Mouse (Mus musculus): ENCODE measurements around the gene Magi1.

The Magi1 gene

DNA sequence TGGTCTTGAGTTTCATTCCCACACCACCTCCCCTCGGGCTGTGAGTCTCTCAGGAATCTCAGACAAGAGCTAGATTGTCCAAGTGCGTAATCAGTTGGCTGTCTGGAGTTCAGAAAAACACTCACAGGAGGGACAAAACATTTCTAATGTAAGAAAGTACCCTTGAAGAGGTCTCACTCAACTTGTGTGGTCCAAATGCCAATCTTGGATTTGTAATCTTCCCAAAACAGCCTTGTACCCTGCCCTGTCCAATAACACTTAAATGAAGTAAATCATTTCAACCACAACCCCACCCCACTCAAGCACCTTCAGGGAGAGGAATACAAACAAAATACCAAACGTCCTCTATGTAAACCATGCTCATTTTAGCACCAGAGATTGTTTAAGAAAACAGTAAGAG lies 82.8 kb downstream of the Magi1 start:
- no peak for DNase-seq

DNA sequence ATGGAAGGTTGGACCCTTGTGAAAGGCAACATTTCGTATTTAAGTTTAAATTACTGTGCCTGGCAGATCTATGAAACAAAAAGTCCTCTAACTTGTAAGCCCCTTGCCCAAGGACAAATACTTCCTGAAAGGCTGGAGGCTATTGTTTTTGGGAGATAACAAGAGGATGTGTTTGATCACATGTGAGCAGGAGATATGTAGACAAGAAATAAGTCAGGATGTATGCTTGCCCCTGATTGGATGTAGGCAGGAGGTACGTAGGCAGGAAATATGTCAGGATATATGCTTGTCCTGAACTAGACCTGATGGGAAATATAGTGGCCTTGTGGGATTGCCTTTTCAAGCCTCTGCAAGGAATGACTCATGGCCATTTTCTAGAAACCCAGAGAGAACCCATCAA lies 84.0 kb downstream of the Magi1 start:
- no peak for DNase-seq

DNA sequence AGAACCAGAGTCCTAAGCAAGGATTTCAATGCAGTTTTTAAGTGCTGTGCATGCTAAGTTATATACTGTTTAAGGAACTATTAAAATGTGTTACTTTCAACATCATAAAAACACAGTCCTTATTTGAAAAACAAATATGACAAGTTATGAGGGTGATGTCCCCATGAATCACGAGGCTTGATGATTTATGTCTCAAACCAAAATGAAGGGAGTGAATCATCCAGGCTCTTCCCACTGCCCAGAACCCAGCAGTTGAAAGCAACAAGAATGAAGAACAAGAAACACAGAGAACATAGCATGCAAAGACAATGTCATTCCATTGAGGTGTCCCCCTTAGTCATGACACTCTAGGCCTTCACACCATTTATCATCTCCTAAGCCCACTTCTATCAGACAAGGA lies 85.9 kb downstream of the Magi1 start:
- no peak for DNase-seq

GRCm38 (mm10) chr6:94195303-94195911 lies 88.3 kb downstream of the Magi1 start:
- no peak for DNase-seq

DNA sequence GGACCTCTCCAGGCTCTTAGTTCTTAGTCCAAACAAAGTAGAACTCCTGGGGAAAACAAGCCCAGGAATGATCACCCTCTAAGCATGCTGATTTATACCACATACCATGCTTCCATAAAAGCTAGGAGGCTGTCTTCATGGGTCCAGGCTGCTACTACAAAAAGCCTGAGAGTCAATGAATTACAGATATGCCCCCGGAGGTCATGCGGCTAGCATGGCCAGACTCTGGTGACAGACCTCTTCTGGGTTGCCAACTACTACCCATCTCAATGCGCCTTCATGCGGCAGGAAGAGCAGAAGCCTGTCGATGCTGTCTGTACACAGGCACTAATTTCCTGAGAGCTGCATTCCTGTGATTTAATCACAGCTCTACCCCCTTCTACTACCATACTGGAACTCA lies 92.9 kb downstream of the Magi1 start:
- DNase-seq = no peak

DNA sequence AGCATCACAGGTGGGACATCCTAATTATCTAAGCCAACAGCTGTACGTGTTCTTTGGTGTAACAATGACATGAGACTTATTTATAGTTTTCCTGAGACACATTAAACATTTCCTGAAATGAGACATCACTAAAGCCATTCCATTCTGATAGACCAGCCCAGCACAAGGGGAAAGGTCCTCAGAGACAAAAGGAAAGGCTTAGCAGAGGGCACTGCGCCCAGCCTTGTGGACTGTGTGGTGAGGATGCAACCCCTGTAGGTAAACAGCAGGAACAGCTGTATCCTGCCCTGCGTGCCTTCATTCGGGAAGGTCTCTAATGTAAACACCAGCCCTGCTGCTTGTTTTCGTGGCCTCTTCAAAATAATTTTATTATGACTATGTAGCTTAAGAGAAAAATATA lies 94.3 kb downstream of the Magi1 start:
- no peak for DNase-seq

- no peak for DNase-seq
Measured at GRCm38 (mm10) chr6:94186628-94187319, 96.9 kb downstream of the Magi1 start.

- no peak for DNase-seq
Measured at GRCm38 (mm10) chr6:94184268-94184667, 99.4 kb downstream of the Magi1 start.

GRCm38 (mm10) chr6:94183354-94183851 lies 100.3 kb downstream of the Magi1 start:
- peak; percentile 34 for DNase-seq

GRCm38 (mm10) chr6:94181673-94182255 lies 102.0 kb downstream of the Magi1 start:
- no peak for DNase-seq

DNA sequence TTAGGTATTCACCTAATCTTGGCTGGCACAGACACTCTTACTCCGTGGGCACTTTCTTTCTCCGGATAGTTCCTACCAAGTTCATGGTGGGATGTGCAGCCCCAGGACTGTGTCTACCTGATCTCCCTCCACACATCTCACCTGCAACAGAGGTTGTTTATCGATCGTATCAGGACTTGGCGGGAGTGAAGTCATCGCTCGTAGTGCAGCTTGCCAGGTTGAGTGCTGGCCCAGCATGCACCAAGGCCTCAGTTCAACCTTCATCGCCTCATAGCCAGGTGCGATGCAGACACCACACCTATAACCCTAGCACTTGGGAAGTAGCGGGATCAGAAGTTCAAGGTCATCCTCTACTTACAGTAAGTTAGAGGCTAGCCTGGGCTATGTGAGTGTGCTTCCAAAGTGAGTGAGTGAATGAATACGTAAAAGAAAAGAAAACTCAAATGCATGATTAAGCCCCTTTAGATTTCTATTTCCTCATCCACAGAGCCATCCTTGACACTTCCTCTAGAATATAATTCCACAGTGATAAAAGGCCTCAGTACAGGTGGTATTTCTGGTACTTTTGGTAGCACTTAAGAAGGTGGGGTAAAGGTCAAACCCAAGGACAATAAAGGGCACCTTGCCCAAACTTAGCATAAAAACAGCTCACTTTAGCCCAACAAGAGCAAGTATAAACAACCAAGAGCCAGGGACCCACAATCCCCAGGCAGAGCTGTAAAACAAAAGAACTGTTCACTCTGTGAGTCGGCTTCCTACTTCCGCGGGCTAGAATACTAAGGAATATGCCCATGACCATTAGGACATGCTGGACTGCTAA lies 103.2 kb downstream of the Magi1 start:
- no peak for DNase-seq

DNA sequence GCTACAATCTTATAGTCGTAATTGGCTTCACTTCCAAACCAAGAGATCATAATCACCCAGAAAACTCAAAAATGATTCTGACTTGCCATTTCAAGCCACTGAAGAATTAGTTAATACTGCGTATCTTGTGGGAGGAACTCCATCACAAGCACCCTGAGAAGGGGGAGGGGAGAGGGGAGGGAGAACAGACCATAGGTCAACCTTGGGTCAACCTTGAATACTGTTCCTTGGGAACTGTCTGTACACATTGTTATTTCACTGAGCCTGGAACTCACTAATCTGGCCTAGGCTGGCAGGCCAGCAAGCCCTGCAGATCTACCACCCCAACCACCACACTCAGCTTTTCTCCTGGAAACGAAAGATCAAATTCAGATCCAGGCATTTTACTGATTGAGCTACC lies 106.2 kb downstream of the Magi1 start:
- no peak for DNase-seq

GRCm38 (mm10) chr6:94176705-94177104 lies 107.0 kb downstream of the Magi1 start:
- no peak for DNase-seq

DNA sequence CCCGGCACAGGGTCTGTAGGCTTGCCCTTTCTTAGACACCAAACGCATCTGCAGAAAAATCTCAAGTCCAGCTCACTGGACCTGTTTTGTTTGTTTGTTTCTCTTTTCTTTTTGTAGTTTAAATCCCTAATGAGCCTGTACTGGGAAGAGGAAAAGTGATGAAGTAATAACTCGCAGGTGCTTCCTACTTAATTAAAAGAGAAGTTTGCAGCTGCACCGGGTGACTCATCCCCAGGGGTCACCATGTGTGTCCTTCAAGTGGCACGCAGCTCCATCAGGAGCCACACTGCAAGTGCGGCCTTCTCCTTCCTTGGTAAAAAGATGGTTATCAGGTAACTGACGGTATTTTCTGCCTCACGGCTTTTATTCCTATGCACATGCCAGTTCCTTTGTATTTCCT lies 112.5 kb downstream of the Magi1 start:
- no peak for DNase-seq

DNA sequence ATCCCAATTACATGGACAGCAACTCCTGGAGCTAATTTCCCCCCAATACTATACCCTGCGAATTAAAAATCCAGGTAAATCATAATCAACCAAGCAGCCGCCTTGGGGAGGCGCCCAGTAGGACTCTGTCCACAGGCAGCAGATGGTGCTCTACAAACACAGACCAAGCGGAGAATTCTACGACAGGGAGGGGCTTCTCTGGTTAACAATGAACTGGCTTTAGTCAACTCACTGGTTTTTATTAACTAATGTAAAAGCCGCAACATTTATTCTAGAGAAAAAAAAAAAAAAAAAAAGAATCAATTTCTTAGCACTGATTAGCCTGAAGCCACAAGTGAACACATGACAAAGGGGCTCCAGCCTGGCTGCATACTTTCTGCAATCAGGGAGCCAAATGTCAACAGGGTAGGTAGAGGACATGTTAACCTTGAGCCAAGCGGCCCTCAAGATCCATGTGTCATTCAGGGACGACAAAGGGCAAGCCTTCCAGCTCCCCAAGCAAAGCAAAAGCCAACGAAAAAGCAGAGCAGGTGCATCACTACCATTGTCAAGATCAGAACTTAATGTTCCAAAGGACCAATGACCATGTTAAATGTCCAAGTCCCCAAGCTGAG lies 114.0 kb downstream of the Magi1 start:
- no peak for DNase-seq

GRCm38 (mm10) chr6:94165951-94166350 lies 117.8 kb downstream of the Magi1 start:
- DNase-seq = no peak

GRCm38 (mm10) chr6:94164753-94165536 lies 118.8 kb downstream of the Magi1 start:
- DNase-seq = no peak

- no peak for DNase-seq
Measured at GRCm38 (mm10) chr6:94163325-94163995, 120.3 kb downstream of the Magi1 start.

GRCm38 (mm10) chr6:94162918-94163317 lies 120.8 kb downstream of the Magi1 start:
- no peak for DNase-seq

DNA sequence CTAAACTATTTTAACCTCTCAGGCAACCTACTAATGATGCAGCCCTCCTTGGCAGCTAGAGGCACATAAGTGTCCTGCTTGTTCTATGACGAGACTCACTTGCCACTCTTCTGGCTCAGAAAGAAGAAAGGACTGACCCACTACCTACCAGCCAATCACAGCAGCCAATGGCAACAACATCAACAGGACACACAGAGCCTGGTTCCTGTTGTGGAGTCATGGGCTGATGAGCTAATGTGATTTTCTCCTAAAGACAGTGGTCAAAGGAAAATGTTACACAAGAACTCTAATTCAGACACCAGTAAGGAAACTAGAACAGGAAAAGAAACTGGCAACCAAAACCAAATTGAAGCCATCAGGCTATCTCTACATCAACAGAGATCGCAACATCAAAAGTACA lies 124.5 kb downstream of the Magi1 start:
- DNase-seq = no peak

DNA sequence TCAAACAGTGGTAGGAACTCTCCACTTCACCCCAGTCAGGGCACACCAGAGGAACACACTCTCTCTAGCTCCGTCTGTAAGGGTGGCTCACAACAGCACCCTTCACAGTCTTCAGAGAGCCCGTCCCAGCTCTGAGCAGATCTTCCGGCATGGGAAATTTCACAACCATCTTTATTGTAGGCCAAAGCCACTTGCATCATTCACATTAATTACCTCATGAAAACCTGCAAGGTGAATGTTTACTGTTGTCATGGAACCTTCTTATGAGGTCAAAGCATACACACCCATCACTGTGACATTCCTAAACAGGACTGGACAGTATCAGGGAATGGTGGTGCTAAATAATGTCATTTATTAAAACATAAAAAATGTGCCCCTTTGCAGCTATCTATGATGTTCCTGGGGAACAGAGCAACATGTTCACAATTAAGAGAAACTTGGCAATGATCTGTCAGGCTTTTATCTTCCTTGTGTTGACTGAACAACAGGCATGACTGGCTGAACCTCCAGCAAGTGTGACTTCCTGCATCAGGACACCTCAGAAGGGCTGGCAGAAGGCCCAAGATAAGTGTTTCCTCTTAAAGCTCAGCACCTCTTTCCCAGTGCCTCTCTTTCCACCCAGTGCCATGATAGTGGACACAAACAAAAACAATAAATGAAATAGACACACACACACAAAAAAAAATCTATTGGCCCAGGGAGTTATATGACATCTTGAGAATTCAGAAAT lies 125.4 kb downstream of the Magi1 start:
- DNase-seq = no peak

All from cerebellum, adult 11 months (tissue).